Mouse (Mus musculus): ENCODE data around the gene 6030445D17Rik. TPM values are rescaled to one million over a fixed set of nuclear protein-coding genes. Genes with fewer than 3 reads are reported as not detected.

The 6030445D17Rik gene
- total and polyA plus RNA-seq, 2 experiments = 0.15 to 0.18 TPM

DNA sequence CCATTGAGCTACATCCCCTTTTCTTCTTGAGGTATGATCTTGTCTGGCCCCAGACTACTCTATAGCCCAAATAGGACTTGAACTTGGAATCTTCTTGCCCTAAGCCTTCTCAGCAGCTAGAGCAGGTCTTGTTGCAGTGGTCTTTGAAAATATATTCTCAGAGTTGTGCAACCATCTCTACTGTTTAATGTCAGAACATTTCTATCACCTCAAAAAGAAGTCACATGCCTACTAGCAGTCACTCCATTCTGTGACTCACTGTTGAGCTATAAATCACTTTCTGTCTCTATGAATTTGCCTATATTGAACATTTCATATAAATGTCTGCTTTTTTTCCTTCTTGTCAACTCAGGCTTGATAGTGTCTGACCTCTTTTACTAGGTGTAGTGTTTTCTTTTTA is 33.9 kb downstream of the 6030445D17Rik start:
- Histone ChIP-seq H3K27ac (replicated peaks; ENCODE audit: insufficient read depth, low read depth, low read length) (no peak overlapping the region), H3K4me3 (ENCODE audit: insufficient read depth, low read depth, low read length) (no peak overlapping the region), H3K9ac (ENCODE audit: low read depth, low read length) (no peak overlapping the region), H3K27me3 (ENCODE audit: control insufficient read depth, insufficient read depth, low read length) (no peaks in the 10 kb centered on the region), H3K36me3 (ENCODE audit: control insufficient read depth, insufficient read depth, low read length) (no peaks in the 10 kb centered on the region), H3K79me2 (ENCODE audit: control insufficient read depth, insufficient read depth, low read length) (peaks cover 7% of the 10 kb centered on the region; the same call in 1 of the 2 replicates), H3K4me1 (ENCODE audit: control insufficient read depth, insufficient read depth, low read length) (peaks cover 5% of the 10 kb centered on the region; the same call in 1 of the 2 replicates)
- no peak for DNase-seq (ENCODE audit: extremely low read depth, low read depth, low spot score)
- TF ChIP-seq CTCF (IDR thresholded peaks at IDR 0.05; ENCODE audit: low read depth, low read length) (no peak), POLR2A (IDR thresholded peaks at IDR 0.05; ENCODE audit: extremely low read depth, insufficient read depth, low read length) (no peak)

DNA sequence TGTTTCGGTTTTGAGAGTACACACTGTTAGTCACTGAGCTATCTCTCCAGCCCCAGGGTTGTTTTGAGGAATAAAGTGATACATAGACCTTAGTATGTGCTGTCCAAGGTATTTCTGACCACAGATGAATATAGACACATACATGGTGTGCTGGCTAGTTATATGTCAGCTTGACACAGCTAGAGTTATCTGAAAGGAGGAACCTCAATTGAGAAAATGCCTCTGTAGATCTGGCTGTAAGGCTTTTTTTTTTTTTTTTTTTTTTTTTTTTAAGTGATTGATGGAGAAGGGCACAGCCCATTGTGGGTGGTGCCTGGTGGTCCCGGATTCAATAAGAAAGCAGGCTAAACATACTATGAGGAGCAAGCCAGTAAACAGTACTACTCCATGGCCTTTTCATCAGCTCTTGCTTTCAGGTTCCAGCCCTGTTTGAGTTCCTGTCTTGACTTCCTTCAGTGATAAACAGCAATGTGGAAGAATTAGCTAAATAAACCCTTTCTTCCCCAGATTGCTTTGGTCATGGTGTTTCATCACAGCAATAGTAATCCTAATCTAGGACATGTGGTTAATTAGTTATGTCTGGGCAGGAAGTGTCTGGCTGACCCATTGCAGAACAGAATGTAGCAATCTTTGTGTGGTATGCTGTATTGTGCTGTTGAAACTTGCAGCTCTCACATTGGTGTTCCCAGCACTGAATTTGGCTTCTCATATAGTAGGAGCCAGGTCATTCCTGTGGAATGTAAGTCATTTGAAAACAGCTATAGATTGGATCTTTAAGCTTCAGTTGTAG is 43.6 kb downstream of the 6030445D17Rik start:
- Histone ChIP-seq H3K27ac (replicated peaks; ENCODE audit: insufficient read depth, low read depth, low read length) (0 out of 2 replicates have a peak overlapping the region, but pooled peaks have one; percentile 21), H3K27me3 (ENCODE audit: control insufficient read depth, insufficient read depth, low read length) (no peaks in the 10 kb centered on the region), H3K79me2 (ENCODE audit: control insufficient read depth, insufficient read depth, low read length) (peaks cover 7% of the 10 kb centered on the region; the same call in 1 of the 2 replicates), H3K4me1 (ENCODE audit: control insufficient read depth, insufficient read depth, low read length) (peaks cover 5% of the 10 kb centered on the region; the same call in 1 of the 2 replicates), H3K4me3 (ENCODE audit: insufficient read depth, low read depth, low read length) (no peak overlapping the region), H3K9ac (ENCODE audit: low read depth, low read length) (no peak overlapping the region), H3K36me3 (ENCODE audit: control insufficient read depth, insufficient read depth, low read length) (no peaks in the 10 kb centered on the region)
- peak; percentile 83 for DNase-seq (ENCODE audit: extremely low read depth, low read depth, low spot score)
- WGBS = 41% methylated on average over 2 of the region's 2 CpGs
- TF ChIP-seq POLR2A (IDR thresholded peaks at IDR 0.05; ENCODE audit: extremely low read depth, insufficient read depth, low read length) = no peak
- no peak for TF ChIP-seq CTCF (IDR thresholded peaks at IDR 0.05; ENCODE audit: low read depth, low read length)

GRCm38 (mm10) chr4:136509857-136510256 is 47.8 kb downstream of the 6030445D17Rik start:
- peak; percentile 53 for DNase-seq (ENCODE audit: extremely low read depth, low read depth, low spot score)
- TF ChIP-seq POLR2A (IDR thresholded peaks at IDR 0.05; ENCODE audit: extremely low read depth, insufficient read depth, low read length) (no peak), CTCF (IDR thresholded peaks at IDR 0.05; ENCODE audit: low read depth, low read length) (peak; percentile 54)
- no peak overlapping the region for H3K9ac ChIP-seq (ENCODE audit: low read depth, low read length)
- no peaks in the 10 kb centered on the region for H3K36me3 ChIP-seq (ENCODE audit: control insufficient read depth, insufficient read depth, low read length)
- no peak overlapping the region for H3K4me3 ChIP-seq (ENCODE audit: insufficient read depth, low read depth, low read length)
- no peak overlapping the region for H3K27ac ChIP-seq (replicated peaks; ENCODE audit: insufficient read depth, low read depth, low read length)
- H3K27me3 ChIP-seq (ENCODE audit: control insufficient read depth, insufficient read depth, low read length) = no peaks in the 10 kb centered on the region
- H3K79me2 ChIP-seq (ENCODE audit: control insufficient read depth, insufficient read depth, low read length) = peaks cover 12% of the 10 kb centered on the region; the same call in 1 of the 2 replicates
- peaks cover 22% of the 10 kb centered on the region for H3K4me1 ChIP-seq (ENCODE audit: control insufficient read depth, insufficient read depth, low read length)
- 85% methylated on average over 1 of the region's 1 CpGs for WGBS

GRCm38 (mm10) chr4:136511708-136512107 is 49.7 kb downstream of the 6030445D17Rik start:
- Histone ChIP-seq H3K36me3 (ENCODE audit: control insufficient read depth, insufficient read depth, low read length) (no peaks in the 10 kb centered on the region), H3K79me2 (ENCODE audit: control insufficient read depth, insufficient read depth, low read length) (peaks cover 24% of the 10 kb centered on the region; the same call in 1 of the 2 replicates), H3K9ac (ENCODE audit: low read depth, low read length) (no peak overlapping the region), H3K27ac (replicated peaks; ENCODE audit: insufficient read depth, low read depth, low read length) (no peak overlapping the region), H3K4me3 (ENCODE audit: insufficient read depth, low read depth, low read length) (no peak overlapping the region), H3K4me1 (ENCODE audit: control insufficient read depth, insufficient read depth, low read length) (peaks cover 17% of the 10 kb centered on the region), H3K27me3 (ENCODE audit: control insufficient read depth, insufficient read depth, low read length) (no peaks in the 10 kb centered on the region)
- DNase-seq (ENCODE audit: extremely low read depth, low read depth, low spot score) = peak; percentile 80
- WGBS = 25% methylated on average over 4 of the region's 4 CpGs
- TF ChIP-seq CTCF (IDR thresholded peaks at IDR 0.05; ENCODE audit: low read depth, low read length) = no peak
- no peak for TF ChIP-seq POLR2A (IDR thresholded peaks at IDR 0.05; ENCODE audit: extremely low read depth, insufficient read depth, low read length)

- Histone ChIP-seq H3K27ac (replicated peaks; ENCODE audit: insufficient read depth, low read depth, low read length) (no peak overlapping the region), H3K4me1 (ENCODE audit: control insufficient read depth, insufficient read depth, low read length) (peaks cover 17% of the 10 kb centered on the region), H3K36me3 (ENCODE audit: control insufficient read depth, insufficient read depth, low read length) (no peaks in the 10 kb centered on the region), H3K79me2 (ENCODE audit: control insufficient read depth, insufficient read depth, low read length) (peaks cover 24% of the 10 kb centered on the region; the same call in 1 of the 2 replicates), H3K9ac (ENCODE audit: low read depth, low read length) (no peak overlapping the region), H3K27me3 (ENCODE audit: control insufficient read depth, insufficient read depth, low read length) (no peaks in the 10 kb centered on the region), H3K4me3 (ENCODE audit: insufficient read depth, low read depth, low read length) (no peak overlapping the region)
- peak; percentile 72 for DNase-seq (ENCODE audit: extremely low read depth, low read depth, low spot score)
- TF ChIP-seq POLR2A (IDR thresholded peaks at IDR 0.05; ENCODE audit: extremely low read depth, insufficient read depth, low read length) (no peak), CTCF (IDR thresholded peaks at IDR 0.05; ENCODE audit: low read depth, low read length) (no peak)
Observed at GRCm38 (mm10) chr4:136512905-136513304, 50.9 kb downstream of the 6030445D17Rik start.

Other genes with a start within 250 kb of the 6030445D17Rik start
- 34.8 and 39.3 TPM in 2 replicates for gene Tcea3, start 214.5 kb upstream of the 6030445D17Rik start, total RNA-seq (2014; rRNA removed)
- 20.1 and 28.9 TPM in 2 replicates for gene Tcea3, start 214.5 kb upstream of the 6030445D17Rik start, polyA plus RNA-seq (2012; rRNA removed)
- gene Zfp46, start 177.6 kb upstream of the 6030445D17Rik start, total RNA-seq (2014; rRNA removed) = 2.6 TPM in 2 replicates
- gene Zfp46, start 177.6 kb upstream of the 6030445D17Rik start, polyA plus RNA-seq (2012; rRNA removed) = 2.9 and 3.1 TPM in 2 replicates
- 16.7 and 22.9 TPM in 2 replicates for gene Hnrnpr, start 151.3 kb upstream of the 6030445D17Rik start, total RNA-seq (2014; rRNA removed)
- gene Hnrnpr, start 151.3 kb upstream of the 6030445D17Rik start, polyA plus RNA-seq (2012; rRNA removed) = 5.0 and 5.7 TPM in 2 replicates
- gene Htr1d, start 38.7 kb upstream of the 6030445D17Rik start, total RNA-seq (2014; rRNA removed) = not detected in 2 replicates
- gene Htr1d, start 38.7 kb upstream of the 6030445D17Rik start, polyA plus RNA-seq (2012; rRNA removed) = 0.82 TPM in 1 of 2 replicates, not detected in the other
- gene Luzp1, start 7.5 kb downstream of the 6030445D17Rik start, total RNA-seq (2014; rRNA removed) = 6.8 and 8.1 TPM in 2 replicates
- gene Luzp1, start 7.5 kb downstream of the 6030445D17Rik start, polyA plus RNA-seq (2012; rRNA removed) = 2.5 and 3.3 TPM in 2 replicates
- gene Kdm1a, start 140.5 kb downstream of the 6030445D17Rik start, total RNA-seq (2014; rRNA removed) = 10.0 and 10.9 TPM in 2 replicates
- 6.7 and 8.8 TPM in 2 replicates for gene Kdm1a, start 140.5 kb downstream of the 6030445D17Rik start, polyA plus RNA-seq (2012; rRNA removed)
- gene Tex46, start 148.2 kb downstream of the 6030445D17Rik start, total RNA-seq (2014; rRNA removed) = not detected in 2 replicates
- gene Tex46, start 148.2 kb downstream of the 6030445D17Rik start, polyA plus RNA-seq (2012; rRNA removed) = not detected in 2 replicates
- not detected in 2 replicates for gene Lactbl1, start 160.4 kb downstream of the 6030445D17Rik start, total RNA-seq (2014; rRNA removed)
- not detected in 2 replicates for gene Lactbl1, start 160.4 kb downstream of the 6030445D17Rik start, polyA plus RNA-seq (2012; rRNA removed)